Mouse (Mus musculus) myocyte (in vitro differentiated cells): ENCODE measurements around the gene Prkacb. TPM values are rescaled to one million over a fixed set of nuclear protein-coding genes. Genes with fewer than 3 reads are reported as not detected.

Experiments
- H3K27me3 ChIP-seq: one replicate; pipeline ENCODE4 v1.6.1; 2011; ENCODE audit not compliant: control insufficient read depth, insufficient read depth, insufficient read length
- H3K36me3 ChIP-seq: one replicate; pipeline ENCODE4 v1.6.1; 2011; ENCODE audit not compliant: control insufficient read depth, insufficient read depth
- H3K4me2 ChIP-seq: one replicate; pipeline ENCODE4 v1.6.1; 2011; ENCODE audit warnings: low read depth, control low read depth
- H3K4me3 ChIP-seq: one replicate; pipeline ENCODE4 v1.5.1; 2011; ENCODE audit warnings: mild to moderate bottlenecking, control low read depth, moderate library complexity
- H3K79me2 ChIP-seq: one replicate; pipeline ENCODE4 v1.6.1; 2011; ENCODE audit not compliant: control insufficient read depth, insufficient read depth
- H3ac ChIP-seq: one replicate; pipeline ENCODE4 v1.6.1; 2011; ENCODE audit not compliant: control insufficient read depth, insufficient read length
- CEBPB ChIP-seq: IDR thresholded peaks from 2 replicates; pipeline ENCODE4 v1.6.1; 2011; ENCODE audit warnings: mild to moderate bottlenecking, moderate library complexity; ENCODE audit not compliant: poor library complexity, insufficient read depth, severe bottlenecking
- E2F4 ChIP-seq: IDR thresholded peaks from one replicate; pipeline ENCODE4 v1.6.1; 2011; ENCODE audit warnings: mild to moderate bottlenecking, control low read depth, moderate library complexity; ENCODE audit not compliant: insufficient read depth
- MAX ChIP-seq: IDR thresholded peaks from one replicate; pipeline ENCODE4 v1.6.1; 2011; ENCODE audit warnings: low read depth, mild to moderate bottlenecking, control low read depth
- MYOD1 ChIP-seq, 3 experiments: IDR thresholded peaks; one replicate each; pipeline ENCODE4 v1.6.1; 2011; ENCODE audit warnings: control low read depth in 2 of 3, low read depth in 2 of 3, mild to moderate bottlenecking in 2 of 3, moderate library complexity in 1 of 3; ENCODE audit not compliant: insufficient read length in 2 of 3, control insufficient read depth in 1 of 3
- MYOG ChIP-seq, 3 experiments: IDR thresholded peaks; one replicate each; pipeline ENCODE4 v1.6.1; 2011; ENCODE audit warnings: control low read depth in 2 of 3, low read depth in 2 of 3, mild to moderate bottlenecking in 2 of 3; ENCODE audit not compliant: insufficient read length in 2 of 3, control insufficient read depth in 1 of 3, insufficient read depth in 1 of 3
- POLR2A ChIP-seq: IDR thresholded peaks from one replicate; pipeline ENCODE4 v1.6.1; 2011; ENCODE audit warnings: low read depth, mild to moderate bottlenecking, control low read depth, moderate library complexity; ENCODE audit not compliant: insufficient read length
- POLR2AphosphoS2 ChIP-seq: IDR thresholded peaks from one replicate; pipeline ENCODE4 v1.6.1; 2011; ENCODE audit warnings: low read depth, control low read depth; ENCODE audit not compliant: insufficient read length
- REST ChIP-seq: IDR thresholded peaks from one replicate; pipeline ENCODE4 v1.6.1; 2011; ENCODE audit warnings: mild to moderate bottlenecking, control low read depth, moderate library complexity; ENCODE audit not compliant: insufficient read depth, insufficient read length
- SRF ChIP-seq: IDR thresholded peaks from one replicate; pipeline ENCODE4 v1.6.1; 2011; ENCODE audit warnings: low read depth; ENCODE audit not compliant: control insufficient read depth, insufficient read length
- TCF12 ChIP-seq: IDR thresholded peaks from one replicate; pipeline ENCODE4 v1.6.1; 2011; ENCODE audit warnings: mild to moderate bottlenecking, control low read depth; ENCODE audit not compliant: poor library complexity, insufficient read depth, severe bottlenecking
- TCF3 ChIP-seq: IDR thresholded peaks from one replicate; pipeline ENCODE4 v1.6.1; 2011; ENCODE audit warnings: low read depth, control low read depth; ENCODE audit not compliant: insufficient read length
- USF1 ChIP-seq: IDR thresholded peaks from one replicate; pipeline ENCODE4 v1.6.1; 2011; ENCODE audit warnings: low read depth, mild to moderate bottlenecking, control low read depth, moderate library complexity
- polyA plus RNA-seq: library from polyadenylated mRNA; unstranded; fragments of >200 nt; fragmentation: generic; extraction: Trizol; gene quantifications from one replicate; pipeline ENCODE4 v1.2.1, GENCODE M21; 2012; ENCODE audit warnings: missing spikeins

The Prkacb gene
- polyA plus RNA-seq, 1 experiment: 19.6 TPM

DNA sequence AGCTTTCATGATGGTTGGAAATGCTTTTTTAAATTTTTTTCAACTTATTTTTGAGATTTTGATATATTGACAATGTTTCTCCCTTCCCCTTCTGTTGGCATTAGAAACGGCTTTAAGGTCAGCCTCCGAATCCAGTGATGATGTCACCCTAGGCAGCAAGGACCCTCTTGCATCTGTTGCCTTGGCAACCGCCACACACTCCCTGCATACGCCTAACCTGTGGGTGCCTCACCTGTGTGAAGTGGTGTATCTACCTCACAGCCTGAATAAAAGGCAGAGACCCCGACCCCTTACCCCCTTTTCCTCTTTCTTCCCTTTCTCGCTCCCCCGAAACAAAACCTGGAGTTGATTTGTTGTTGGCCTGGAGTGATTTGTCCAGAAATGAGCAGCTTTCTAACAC, 100.5 kb downstream of the Prkacb start:
- TF ChIP-seq CEBPB (no peak), MAX (no peak), TCF3 (no peak), MYOG (IDR thresholded peaks at IDR 0.05; ENCODE audit: control insufficient read depth in 1 of 3, insufficient read depth in 1 of 3, insufficient read length in 2 of 3, low read depth in 2 of 3) (no peak), POLR2AphosphoS2 (no peak), SRF (no peak), E2F4 (no peak), USF1 (no peak), TCF12 (no peak), REST (no peak), POLR2A (no peak), MYOD1 (IDR thresholded peaks at IDR 0.05; ENCODE audit: control insufficient read depth in 1 of 3, insufficient read length in 2 of 3, low read depth in 2 of 3) (no peak)
- Histone ChIP-seq H3K27me3 (no peaks in the 10 kb centered on the region), H3ac (no peak overlapping the region), H3K36me3 (no peaks in the 10 kb centered on the region), H3K79me2 (no peaks in the 10 kb centered on the region), H3K4me3 (no peak overlapping the region), H3K4me2 (no peak overlapping the region)

- TF ChIP-seq MAX (no peak), TCF3 (no peak), CEBPB (no peak), SRF (no peak), USF1 (no peak), MYOD1 (IDR thresholded peaks at IDR 0.05; ENCODE audit: control insufficient read depth in 1 of 3, insufficient read length in 2 of 3, low read depth in 2 of 3) (no peak), E2F4 (no peak), POLR2A (no peak), POLR2AphosphoS2 (no peak)
- Histone ChIP-seq H3K79me2 (no peaks in the 10 kb centered on the region), H3K4me3 (no peak overlapping the region), H3K4me2 (no peak overlapping the region), H3ac (no peak overlapping the region), H3K27me3 (no peaks in the 10 kb centered on the region), H3K36me3 (no peaks in the 10 kb centered on the region)
Measured at GRCm38 (mm10) chr3:146711559-146711958, 101.2 kb downstream of the Prkacb start.

GRCm38 (mm10) chr3:146711084-146711483, 101.7 kb downstream of the Prkacb start:
- no peak for TF ChIP-seq TCF3
- no peak for TF ChIP-seq USF1
- TF ChIP-seq SRF: no peak
- TF ChIP-seq E2F4: no peak
- no peak for TF ChIP-seq CEBPB
- no peak for TF ChIP-seq TCF12
- TF ChIP-seq REST: no peak
- TF ChIP-seq MYOG (IDR thresholded peaks at IDR 0.05; ENCODE audit: control insufficient read depth in 1 of 3, insufficient read depth in 1 of 3, insufficient read length in 2 of 3, low read depth in 2 of 3): no peak
- TF ChIP-seq MAX: no peak
- no peak for TF ChIP-seq POLR2AphosphoS2
- TF ChIP-seq POLR2A: no peak
- TF ChIP-seq MYOD1 (IDR thresholded peaks at IDR 0.05; ENCODE audit: control insufficient read depth in 1 of 3, insufficient read length in 2 of 3, low read depth in 2 of 3): no peak
- Histone ChIP-seq H3K4me3 (no peak overlapping the region), H3ac (no peak overlapping the region), H3K27me3 (no peaks in the 10 kb centered on the region), H3K36me3 (no peaks in the 10 kb centered on the region), H3K4me2 (no peak overlapping the region), H3K79me2 (no peaks in the 10 kb centered on the region)

GRCm38 (mm10) chr3:146709086-146709485, 103.7 kb downstream of the Prkacb start:
- no peak for TF ChIP-seq REST
- no peak for TF ChIP-seq E2F4
- TF ChIP-seq CEBPB: no peak
- TF ChIP-seq USF1: no peak
- no peak for TF ChIP-seq MAX
- no peak for TF ChIP-seq POLR2A
- no peak for TF ChIP-seq MYOG (IDR thresholded peaks at IDR 0.05; ENCODE audit: control insufficient read depth in 1 of 3, insufficient read depth in 1 of 3, insufficient read length in 2 of 3, low read depth in 2 of 3)
- no peak for TF ChIP-seq SRF
- no peak for TF ChIP-seq TCF3
- TF ChIP-seq POLR2AphosphoS2: no peak
- no peak for TF ChIP-seq TCF12
- no peak for TF ChIP-seq MYOD1 (IDR thresholded peaks at IDR 0.05; ENCODE audit: control insufficient read depth in 1 of 3, insufficient read length in 2 of 3, low read depth in 2 of 3)
- H3ac ChIP-seq: no peak overlapping the region
- H3K36me3 ChIP-seq: no peaks in the 10 kb centered on the region

More at GRCm38 (mm10) chr3:146709086-146709485, 103.7 kb downstream of the Prkacb start:
- Histone ChIP-seq H3K4me2 (no peak overlapping the region), H3K79me2 (no peaks in the 10 kb centered on the region), H3K27me3 (no peaks in the 10 kb centered on the region), H3K4me3 (no peak overlapping the region)
